Mouse (Mus musculus) urinary bladder, postnatal 0 days (tissue): ENCODE results near the gene Ptprs. TPM values are rescaled to one million over a fixed set of nuclear protein-coding genes. Genes with fewer than 3 reads are reported as not detected.

Source experiments
- microRNA-seq: library from miRNA; unstranded; fragments of <30 nt; microRNA quantifications from one replicate; pipeline ENCODE4, GENCODE M21; 2016
- polyA plus RNA-seq: library from polyadenylated mRNA; unstranded; fragments of >200 nt; fragmentation: Nextera tagmentation; extraction: Ambion mirVana; gene quantifications from 2 replicates; pipeline ENCODE4 v1.2.1, GENCODE M21; 2015

The Ptprs gene
- 37.4 and 42.8 TPM in 2 replicates for polyA plus RNA-seq

DNA sequence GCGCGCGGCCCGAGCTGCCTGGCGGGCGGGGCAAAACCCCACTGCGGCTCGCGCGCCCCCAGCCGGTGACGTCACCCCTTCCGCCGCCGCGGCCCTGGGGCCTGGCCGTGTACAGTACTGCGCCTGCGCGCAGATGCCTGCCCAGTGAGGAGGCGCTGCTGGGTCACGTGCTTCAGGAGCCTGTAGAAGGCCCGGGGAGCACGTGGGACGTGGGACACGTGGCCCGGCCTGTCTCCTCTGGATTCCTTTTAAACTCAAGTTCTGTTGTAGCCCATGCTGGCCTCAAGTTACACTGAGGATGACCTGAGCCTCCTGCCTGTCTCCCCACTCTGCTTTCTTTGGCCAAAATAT lies at the start of gene Ptprs:
Ptprs (minus strand) TSS at position 82 of the 351 bp plus-strand sequence.

DNA sequence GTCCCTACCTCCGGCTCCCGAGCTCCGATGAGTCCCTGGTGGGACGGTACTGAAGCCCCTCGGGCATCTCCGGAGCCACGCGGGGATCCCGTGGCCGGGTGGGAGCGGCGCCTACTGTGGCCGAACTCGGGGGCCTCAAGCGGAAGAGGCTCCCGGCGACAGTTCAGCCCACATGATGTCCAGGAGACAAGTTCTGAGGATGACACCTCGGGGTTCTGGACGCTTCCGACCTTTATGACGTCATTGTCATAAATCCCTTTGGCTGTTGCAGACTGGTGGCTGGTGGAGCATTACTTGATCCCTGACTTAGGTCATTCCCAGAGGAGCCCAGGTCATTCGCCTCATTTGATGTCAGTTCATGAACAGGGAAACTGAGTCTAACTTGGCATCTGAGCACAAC lies 36.0 kb upstream of the Ptprs start, which contains the start of gene Znrf4:
Znrf4 (minus strand) TSS at position 122 of the 400 bp plus-strand sequence.

Small RNAs within 50 kb of the gene (microRNA-seq; reads per million reads assigned to microRNA genes)
- not detected for gene Mir6977

Other genes starting within 250 kb of the Ptprs start
- gene Fem1a, start 219.7 kb downstream of the Ptprs start, polyA plus RNA-seq = 8.4 and 9.1 TPM in 2 replicates
- 3.3 and 3.6 TPM in 2 replicates for gene Ticam1, start 199.7 kb downstream of the Ptprs start, polyA plus RNA-seq
- 54.0 and 58.1 TPM in 2 replicates for gene Plin3, start 183.6 kb downstream of the Ptprs start, polyA plus RNA-seq
- gene Arrdc5, start 176.2 kb downstream of the Ptprs start, polyA plus RNA-seq = not detected in 2 replicates
- gene Uhrf1, start 173.2 kb downstream of the Ptprs start, polyA plus RNA-seq = 21.7 and 31.0 TPM in 2 replicates
- gene Kdm4b, start 150.4 kb downstream of the Ptprs start, polyA plus RNA-seq = 23.0 and 24.0 TPM in 2 replicates
- gene Znrf4, start 35.9 kb upstream of the Ptprs start, polyA plus RNA-seq = not detected in 2 replicates
- gene Gm20219, start 77.9 kb upstream of the Ptprs start, polyA plus RNA-seq = 9.6 and 11.7 TPM in 2 replicates
- 28.1 and 30.2 TPM in 2 replicates for gene Safb2, start 108.1 kb upstream of the Ptprs start, polyA plus RNA-seq
- 33.7 and 43.2 TPM in 2 replicates for gene Safb, start 108.3 kb upstream of the Ptprs start, polyA plus RNA-seq
- 232 and 244 TPM in 2 replicates for gene 2410015M20Rik, start 133.3 kb upstream of the Ptprs start, polyA plus RNA-seq
- gene Rpl36, start 136.9 kb upstream of the Ptprs start, polyA plus RNA-seq = 1,651 and 1,836 TPM in 2 replicates
- 28.0 and 29.6 TPM in 2 replicates for gene Lonp1, start 150.4 kb upstream of the Ptprs start, polyA plus RNA-seq
- 4.6 TPM in 2 replicates for gene Catsperd, start 151.7 kb upstream of the Ptprs start, polyA plus RNA-seq
- 45.2 and 45.5 TPM in 2 replicates for gene Ranbp3, start 196.8 kb upstream of the Ptprs start, polyA plus RNA-seq
- 524 and 561 TPM in 2 replicates for gene Ndufa11, start 241.3 kb upstream of the Ptprs start, polyA plus RNA-seq
- gene Vmac, start 241.5 kb upstream of the Ptprs start, polyA plus RNA-seq = 16.6 and 18.3 TPM in 2 replicates